Mouse (Mus musculus) hindbrain, embryonic 13.5 days (tissue): ENCODE results near the gene Cep128. TPM values are rescaled to one million over a fixed set of nuclear protein-coding genes. Genes with fewer than 3 reads are reported as not detected.

Experiments
- ATAC-seq: fragments of 200-750 bp; cut with Nextera tagmentation; 2 replicates; pipeline ENCODE4 v1.8.0; 2017; ENCODE audit warnings: moderate TSS enrichment; ENCODE audit not compliant: low FRiP score
- H3K27ac ChIP-seq: fragments of 300-500 bp; sonication (generic); 2 replicates; pipeline ENCODE4 v1.5.1; 2015; ENCODE audit warnings: inconsistent platforms, mild to moderate bottlenecking, moderate library complexity
- H3K27me3 ChIP-seq: fragments of 300-500 bp; sonication (generic); 2 replicates; pipeline ENCODE4 v1.6.1; 2015; ENCODE audit warnings: mild to moderate bottlenecking, inconsistent platforms
- H3K36me3 ChIP-seq: fragments of 300-500 bp; sonication (generic); 2 replicates; pipeline ENCODE4 v1.6.1; 2015; ENCODE audit warnings: mild to moderate bottlenecking, inconsistent platforms
- H3K4me1 ChIP-seq: fragments of 300-500 bp; sonication (generic); replicated peaks from 2 replicates; pipeline ENCODE4 v1.6.1; 2015; ENCODE audit warnings: inconsistent platforms
- H3K4me2 ChIP-seq: fragments of 300-500 bp; sonication (generic); 2 replicates; pipeline ENCODE4 v1.6.1; 2015; ENCODE audit warnings: inconsistent platforms, mild to moderate bottlenecking, moderate library complexity
- H3K4me3 ChIP-seq: fragments of 300-500 bp; sonication (generic); 2 replicates; pipeline ENCODE4 v1.5.1; 2015; ENCODE audit warnings: mild to moderate bottlenecking, inconsistent platforms
- H3K9ac ChIP-seq: fragments of 300-500 bp; sonication (generic); 2 replicates; pipeline ENCODE4 v1.6.1; 2015; ENCODE audit warnings: mild to moderate bottlenecking, inconsistent platforms
- H3K9me3 ChIP-seq: fragments of 300-500 bp; sonication (generic); 2 replicates; pipeline ENCODE4 v1.6.1; 2016; ENCODE audit warnings: inconsistent platforms
- WGBS: fragments of 180-500 bp; shearing (Covaris S2); methylation state at CpG from one replicate; pipeline ENCODE4 v1.1.7; 2015; 5-methylcytosine and 5-hydroxymethylcytosine counted together
- polyA plus RNA-seq: library from polyadenylated mRNA; unstranded; fragments of >200 nt; fragmentation: Nextera tagmentation; extraction: Ambion mirVana; gene quantifications from 2 replicates; pipeline ENCODE4 v1.2.1, GENCODE M21; 2015

Cep128 gene
- polyA plus RNA-seq, 1 experiment from 2014 or later = 4.1 TPM

GRCm38 (mm10) chr12:91158481-91158880, 225.7 kb downstream of the Cep128 start:
- WGBS = 59% methylated on average over 2 of the region's 2 CpGs

GRCm38 (mm10) chr12:91154052-91154451, 230.2 kb downstream of the Cep128 start:
- Histone ChIP-seq H3K27ac (no peak overlapping the region), H3K4me3 (no peak overlapping the region), H3K27me3 (no peaks in the 10 kb centered on the region), H3K9me3 (no peaks in the 10 kb centered on the region), H3K4me1 (no peaks in the 10 kb centered on the region; the same call in 1 of the 2 replicates), H3K36me3 (no peaks in the 10 kb centered on the region), H3K4me2 (no peak overlapping the region), H3K9ac (no peak overlapping the region)
- ATAC-seq = no peak
- 84% methylated on average over 7 of the region's 7 CpGs for WGBS

More at GRCm38 (mm10) chr12:91158481-91158880, 225.7 kb downstream of the Cep128 start:
- Histone ChIP-seq H3K4me1 (no peaks in the 10 kb centered on the region), H3K4me2 (no peak overlapping the region), H3K27me3 (no peaks in the 10 kb centered on the region), H3K27ac (no peak overlapping the region), H3K4me3 (no peak overlapping the region), H3K9me3 (no peaks in the 10 kb centered on the region), H3K9ac (no peak overlapping the region), H3K36me3 (no peaks in the 10 kb centered on the region)
- ATAC-seq = no peak

- ATAC-seq = no peak
- H3K36me3 ChIP-seq = no peaks in the 10 kb centered on the region
- 44% methylated on average over 3 of the region's 3 CpGs for WGBS
Observed at GRCm38 (mm10) chr12:91149152-91149551, 235.1 kb downstream of the Cep128 start.

GRCm38 (mm10) chr12:91134740-91135517, 249.3 kb downstream of the Cep128 start:
- Histone ChIP-seq H3K4me2 (no peak overlapping the region), H3K27me3 (no peaks in the 10 kb centered on the region), H3K9me3 (no peaks in the 10 kb centered on the region), H3K36me3 (no peaks in the 10 kb centered on the region), H3K9ac (no peak overlapping the region), H3K4me1 (0 out of 2 replicates have a peak, but pooled peaks cover 5% of the 10 kb centered on the region), H3K4me3 (no peak overlapping the region), H3K27ac (no peak overlapping the region)
- WGBS = 73% methylated on average over 8 of the region's 8 CpGs
- no peak for ATAC-seq

More at GRCm38 (mm10) chr12:91149152-91149551, 235.1 kb downstream of the Cep128 start:
- Histone ChIP-seq H3K9ac (no peak overlapping the region), H3K9me3 (no peaks in the 10 kb centered on the region), H3K4me2 (no peak overlapping the region), H3K4me1 (no peaks in the 10 kb centered on the region; the same call in 1 of the 2 replicates), H3K27me3 (no peaks in the 10 kb centered on the region), H3K27ac (no peak overlapping the region), H3K4me3 (no peak overlapping the region)

- H3K27ac ChIP-seq = no peak overlapping the region
- ATAC-seq = no peak
- H3K36me3 ChIP-seq = no peaks in the 10 kb centered on the region
- 94% methylated on average over 3 of the region's 3 CpGs for WGBS
- no peaks in the 10 kb centered on the region for H3K27me3 ChIP-seq
- no peaks in the 10 kb centered on the region for H3K4me1 ChIP-seq
- no peaks in the 10 kb centered on the region for H3K9me3 ChIP-seq
- H3K9ac ChIP-seq = no peak overlapping the region
- no peak overlapping the region for H3K4me2 ChIP-seq
- no peak overlapping the region for H3K4me3 ChIP-seq
Observed at GRCm38 (mm10) chr12:91115054-91115453, 269.2 kb downstream of the Cep128 start.

GRCm38 (mm10) chr12:91103316-91103715, 280.9 kb downstream of the Cep128 start:
- H3K36me3 ChIP-seq = no peaks in the 10 kb centered on the region
- no peaks in the 10 kb centered on the region for H3K9me3 ChIP-seq
- H3K9ac ChIP-seq = no peak overlapping the region
- no peak overlapping the region for H3K4me2 ChIP-seq
- H3K4me1 ChIP-seq = 0 out of 2 replicates have a peak, but pooled peaks cover 5% of the 10 kb centered on the region
- no peaks in the 10 kb centered on the region for H3K27me3 ChIP-seq
- H3K4me3 ChIP-seq = no peak overlapping the region
- no peak for ATAC-seq
- H3K27ac ChIP-seq = no peak overlapping the region
- 45% methylated on average over 4 of the region's 4 CpGs for WGBS

GRCm38 (mm10) chr12:91097869-91098268, 286.3 kb downstream of the Cep128 start:
- Histone ChIP-seq H3K4me2 (no peak overlapping the region), H3K4me1 (0 out of 2 replicates have a peak, but pooled peaks cover 5% of the 10 kb centered on the region), H3K9ac (no peak overlapping the region), H3K9me3 (no peaks in the 10 kb centered on the region), H3K27me3 (no peaks in the 10 kb centered on the region), H3K4me3 (no peak overlapping the region), H3K36me3 (no peaks in the 10 kb centered on the region), H3K27ac (no peak overlapping the region)
- ATAC-seq = no peak
- WGBS = 50% methylated on average over 6 of the region's 6 CpGs

GRCm38 (mm10) chr12:91096197-91096596, 288.0 kb downstream of the Cep128 start:
- no peak for ATAC-seq
- H3K36me3 ChIP-seq = no peaks in the 10 kb centered on the region
- no peaks in the 10 kb centered on the region for H3K9me3 ChIP-seq
- 0 out of 2 replicates have a peak, but pooled peaks cover 5% of the 10 kb centered on the region for H3K4me1 ChIP-seq
- no peak overlapping the region for H3K4me3 ChIP-seq
- H3K27me3 ChIP-seq = no peaks in the 10 kb centered on the region
- 97% methylated on average over 6 of the region's 6 CpGs for WGBS
- no peak overlapping the region for H3K9ac ChIP-seq
- no peak overlapping the region for H3K4me2 ChIP-seq
- no peak overlapping the region for H3K27ac ChIP-seq

GRCm38 (mm10) chr12:91088271-91088670, 295.9 kb downstream of the Cep128 start:
- H3K9me3 ChIP-seq = no peaks in the 10 kb centered on the region
- ATAC-seq = no peak
- H3K4me2 ChIP-seq = no peak overlapping the region
- H3K4me3 ChIP-seq = no peak overlapping the region
- 93% methylated on average over 4 of the region's 4 CpGs for WGBS
- no peak overlapping the region for H3K27ac ChIP-seq
- H3K36me3 ChIP-seq = no peaks in the 10 kb centered on the region
- no peak overlapping the region for H3K9ac ChIP-seq
- no peaks in the 10 kb centered on the region for H3K4me1 ChIP-seq
- no peaks in the 10 kb centered on the region for H3K27me3 ChIP-seq

GRCm38 (mm10) chr12:91085967-91086366, 298.2 kb downstream of the Cep128 start:
- Histone ChIP-seq H3K27me3 (no peaks in the 10 kb centered on the region), H3K9me3 (no peaks in the 10 kb centered on the region), H3K4me2 (no peak overlapping the region), H3K9ac (no peak overlapping the region), H3K4me1 (no peaks in the 10 kb centered on the region), H3K27ac (no peak overlapping the region), H3K36me3 (no peaks in the 10 kb centered on the region), H3K4me3 (no peak overlapping the region)
- no peak for ATAC-seq
- 85% methylated on average over 9 of the region's 9 CpGs for WGBS

- Histone ChIP-seq H3K36me3 (no peaks in the 10 kb centered on the region), H3K27me3 (no peaks in the 10 kb centered on the region), H3K9ac (no peak overlapping the region), H3K4me1 (no peaks in the 10 kb centered on the region), H3K4me3 (no peak overlapping the region), H3K4me2 (no peak overlapping the region), H3K27ac (no peak overlapping the region), H3K9me3 (no peaks in the 10 kb centered on the region)
- WGBS = 93% methylated on average over 5 of the region's 5 CpGs
- ATAC-seq = no peak
Observed at GRCm38 (mm10) chr12:91075600-91075999, 308.6 kb downstream of the Cep128 start.

GRCm38 (mm10) chr12:91070551-91071045, 313.6 kb downstream of the Cep128 start:
- H3K27ac ChIP-seq = no peak overlapping the region
- no peak overlapping the region for H3K4me2 ChIP-seq
- 0 out of 2 replicates have a peak, but pooled peaks cover 4% of the 10 kb centered on the region for H3K4me1 ChIP-seq
- H3K9me3 ChIP-seq = no peaks in the 10 kb centered on the region
- no peak overlapping the region for H3K9ac ChIP-seq
- H3K36me3 ChIP-seq = no peaks in the 10 kb centered on the region
- H3K4me3 ChIP-seq = no peak overlapping the region
- 94% methylated on average over 2 of the region's 2 CpGs for WGBS
- H3K27me3 ChIP-seq = no peaks in the 10 kb centered on the region
- ATAC-seq = no peak

- 0 out of 2 replicates have a peak, but pooled peaks have one; percentile 27 for ATAC-seq
- no peak overlapping the region for H3K27ac ChIP-seq
Observed at GRCm38 (mm10) chr12:91067083-91067441, 317.1 kb downstream of the Cep128 start.

More at GRCm38 (mm10) chr12:91067083-91067441, 317.1 kb downstream of the Cep128 start:
- Histone ChIP-seq H3K36me3 (no peaks in the 10 kb centered on the region), H3K4me2 (no peak overlapping the region), H3K4me3 (no peak overlapping the region), H3K27me3 (no peaks in the 10 kb centered on the region), H3K4me1 (0 out of 2 replicates have a peak, but pooled peaks cover 4% of the 10 kb centered on the region), H3K9me3 (no peaks in the 10 kb centered on the region), H3K9ac (no peak overlapping the region)
- WGBS = 58% methylated on average over 2 of the region's 2 CpGs
